Mouse (Mus musculus) bone marrow macrophage, adult 2 months (primary cell): ENCODE results near the gene Olfm1. TPM values are rescaled to one million over a fixed set of nuclear protein-coding genes. Genes with fewer than 3 reads are reported as not detected.

Source experiments
- H3K27ac ChIP-seq: 2 replicates; pipeline ENCODE4 v1.5.1; 2012; ENCODE audit warnings: low read depth, low read length; ENCODE audit not compliant: insufficient read depth
- H3K4me1 ChIP-seq: 2 replicates; pipeline ENCODE4 v1.6.1; 2012; ENCODE audit warnings: low read length; ENCODE audit not compliant: control insufficient read depth, insufficient read depth
- H3K4me3 ChIP-seq: 2 replicates; pipeline ENCODE4 v1.5.1; 2012; ENCODE audit warnings: mild to moderate bottlenecking, low read length, moderate library complexity; ENCODE audit not compliant: insufficient read depth
- CTCF ChIP-seq: IDR thresholded peaks from 2 replicates; pipeline ENCODE4 v1.5.1; 2012; ENCODE audit warnings: low read depth, mild to moderate bottlenecking, low read length, moderate library complexity
- POLR2A ChIP-seq: IDR thresholded peaks from 2 replicates; pipeline ENCODE4 v1.6.1; 2012; ENCODE audit warnings: mild to moderate bottlenecking, low read depth, low read length, borderline replicate concordance
- polyA plus RNA-seq: library from polyadenylated mRNA; stranded (reverse); fragments of >200 nt; gene quantifications from 2 replicates; pipeline ENCODE4 v1.2.4, GENCODE M21; 2012; ENCODE audit not compliant: missing spikeins, insufficient read depth, insufficient read length

Gene Olfm1
- polyA plus RNA-seq, 1 experiment: 89.9 TPM

- TF ChIP-seq CTCF: peak; percentile 58
- no peak for TF ChIP-seq POLR2A
- H3K4me1 ChIP-seq: peaks cover 15% of the 10 kb centered on the region
- no peak overlapping the region for H3K4me3 ChIP-seq
- H3K27ac ChIP-seq: no peak overlapping the region; the same call in 1 of the 2 replicates
Measured at GRCm38 (mm10) chr2:28204167-28204566, 11.4 kb downstream of the Olfm1 start.

- Histone ChIP-seq H3K27ac (peak overlapping the region; percentile 22; the same call in 1 of the 2 replicates), H3K4me3 (peak overlapping the region; percentile 40), H3K4me1 (peaks cover 15% of the 10 kb centered on the region)
- no peak for TF ChIP-seq CTCF
- TF ChIP-seq POLR2A: no peak
Measured at GRCm38 (mm10) chr2:28204677-28205466, 12.1 kb downstream of the Olfm1 start.

GRCm38 (mm10) chr2:28205467-28205805, 12.6 kb downstream of the Olfm1 start:
- H3K27ac ChIP-seq: no peak overlapping the region; the same call in 1 of the 2 replicates
- TF ChIP-seq CTCF: peak; percentile 52
- no peak; the same call in 1 of the 2 replicates for TF ChIP-seq POLR2A
- H3K4me3 ChIP-seq: peak overlapping the region; percentile 97
- H3K4me1 ChIP-seq: peaks cover 15% of the 10 kb centered on the region

- peak overlapping the region; percentile 97 for H3K4me3 ChIP-seq
- TF ChIP-seq CTCF (no peak), POLR2A (no peak)
- H3K27ac ChIP-seq: no peak overlapping the region
- H3K4me1 ChIP-seq: peaks cover 15% of the 10 kb centered on the region
Measured at GRCm38 (mm10) chr2:28205870-28206421, 13.2 kb downstream of the Olfm1 start.

GRCm38 (mm10) chr2:28206472-28206871, 13.7 kb downstream of the Olfm1 start:
- Histone ChIP-seq H3K4me3 (peak overlapping the region; percentile 97), H3K27ac (no peak overlapping the region), H3K4me1 (peaks cover 15% of the 10 kb centered on the region)
- TF ChIP-seq POLR2A: no peak
- TF ChIP-seq CTCF: no peak

- TF ChIP-seq POLR2A (no peak), CTCF (no peak)
- peak overlapping the region; percentile 9; the same call in 1 of the 2 replicates for H3K4me3 ChIP-seq
Measured at GRCm38 (mm10) chr2:28207200-28207750, 14.5 kb downstream of the Olfm1 start.

GRCm38 (mm10) chr2:28208130-28208745, 15.4 kb downstream of the Olfm1 start:
- TF ChIP-seq CTCF (no peak), POLR2A (no peak)
- peaks cover 22% of the 10 kb centered on the region for H3K4me1 ChIP-seq
- H3K27ac ChIP-seq: no peak overlapping the region
- no peak overlapping the region for H3K4me3 ChIP-seq

More at GRCm38 (mm10) chr2:28207200-28207750, 14.5 kb downstream of the Olfm1 start:
- peaks cover 16% of the 10 kb centered on the region for H3K4me1 ChIP-seq
- H3K27ac ChIP-seq: no peak overlapping the region

- no peak overlapping the region for H3K4me3 ChIP-seq
- H3K27ac ChIP-seq: no peak overlapping the region
- peaks cover 22% of the 10 kb centered on the region for H3K4me1 ChIP-seq
- TF ChIP-seq CTCF (no peak), POLR2A (no peak)
Measured at GRCm38 (mm10) chr2:28209211-28209610, 16.4 kb downstream of the Olfm1 start.

- no peak overlapping the region for H3K4me3 ChIP-seq
- no peak overlapping the region for H3K27ac ChIP-seq
- TF ChIP-seq POLR2A (no peak), CTCF (no peak)
- peaks cover 18% of the 10 kb centered on the region for H3K4me1 ChIP-seq
Measured at GRCm38 (mm10) chr2:28209653-28210052, 16.9 kb downstream of the Olfm1 start.

GRCm38 (mm10) chr2:28210273-28210672, 17.5 kb downstream of the Olfm1 start:
- no peak overlapping the region for H3K4me3 ChIP-seq
- no peak for TF ChIP-seq CTCF
- peaks cover 13% of the 10 kb centered on the region for H3K4me1 ChIP-seq
- H3K27ac ChIP-seq: no peak overlapping the region
